Mouse (Mus musculus): ENCODE results near the gene C130026I21Rik. TPM values are rescaled to one million over a fixed set of nuclear protein-coding genes. Genes with fewer than 3 reads are reported as not detected.
"Not testable (repeated sequence)": the region's sequence is repeated elsewhere in the genome, so short reads cannot be mapped to it uniquely, and the experiment has no call there.

C130026I21Rik gene
- total RNA-seq, 2 experiments from 2014 or later, result 0.97 to 2.7 TPM

- DNase-seq, result not testable (repeated sequence)
These were observed 148.5 kb downstream of the C130026I21Rik start for GRCm38 (mm10) chr1:85121841-85122240.

- DNase-seq, result not testable (repeated sequence)
These were observed 152.0 kb downstream of the C130026I21Rik start for GRCm38 (mm10) chr1:85118341-85118740.

GRCm38 (mm10) chr1:85117537-85117936 lies 152.8 kb downstream of the C130026I21Rik start:
- DNase-seq, result not testable (repeated sequence)

- DNase-seq, result peak in 1 of 2 experiments; percentile 63
These were observed 155.5 kb downstream of the C130026I21Rik start for GRCm38 (mm10) chr1:85114666-85115402.

- not testable (repeated sequence) for DNase-seq
These were observed 156.3 kb downstream of the C130026I21Rik start for GRCm38 (mm10) chr1:85114078-85114477.

- not testable (repeated sequence) for DNase-seq
These were observed 157.5 kb downstream of the C130026I21Rik start for GRCm38 (mm10) chr1:85112889-85113288.

GRCm38 (mm10) chr1:85112266-85112665 lies 158.1 kb downstream of the C130026I21Rik start:
- DNase-seq, result not testable (repeated sequence)

GRCm38 (mm10) chr1:85111572-85111971 lies 158.8 kb downstream of the C130026I21Rik start:
- DNase-seq, result not testable (repeated sequence)

GRCm38 (mm10) chr1:85110876-85111275 lies 159.5 kb downstream of the C130026I21Rik start:
- not testable (repeated sequence) for DNase-seq

- DNase-seq, result not testable (repeated sequence)
These were observed 160.6 kb downstream of the C130026I21Rik start, which contains the start of gene A530032D15Rik for GRCm38 (mm10) chr1:85109753-85110152. A530032D15Rik (minus strand) TSS chr1:85109853.

GRCm38 (mm10) chr1:85106013-85106412 lies 164.4 kb downstream of the C130026I21Rik start:
- DNase-seq, result not testable (repeated sequence)

- not testable (repeated sequence) for DNase-seq
These were observed 165.0 kb downstream of the C130026I21Rik start for GRCm38 (mm10) chr1:85105336-85105735.

- DNase-seq, result not testable (repeated sequence)
These were observed 168.6 kb downstream of the C130026I21Rik start for GRCm38 (mm10) chr1:85101754-85102153.

GRCm38 (mm10) chr1:85099864-85100263 lies 170.5 kb downstream of the C130026I21Rik start, which contains the start of gene Gm10553:
Gm10553 (plus strand) TSS chr1:85100164.
- DNase-seq, result not testable (repeated sequence)

GRCm38 (mm10) chr1:85099081-85099480 lies 171.3 kb downstream of the C130026I21Rik start:
- DNase-seq, result not testable (repeated sequence)

- not testable (repeated sequence) for DNase-seq
These were observed 177.3 kb downstream of the C130026I21Rik start for GRCm38 (mm10) chr1:85093011-85093572.

- DNase-seq, result not testable (repeated sequence)
These were observed 178.2 kb downstream of the C130026I21Rik start for GRCm38 (mm10) chr1:85092169-85092568.

GRCm38 (mm10) chr1:85086211-85086610 lies 184.2 kb downstream of the C130026I21Rik start:
- DNase-seq, result not testable (repeated sequence)

GRCm38 (mm10) chr1:85084803-85085202 lies 185.6 kb downstream of the C130026I21Rik start:
- DNase-seq, result not testable (repeated sequence)

- not testable (repeated sequence) for DNase-seq
These were observed 197.3 kb downstream of the C130026I21Rik start for GRCm38 (mm10) chr1:85073099-85073498.

GRCm38 (mm10) chr1:85071690-85072089 lies 198.7 kb downstream of the C130026I21Rik start:
- not testable (repeated sequence) for DNase-seq

- not testable (repeated sequence) for DNase-seq
These were observed 234.6 kb downstream of the C130026I21Rik start for GRCm38 (mm10) chr1:85035801-85036200.

- DNase-seq, result not testable (repeated sequence)
These were observed 236.0 kb downstream of the C130026I21Rik start for GRCm38 (mm10) chr1:85034394-85034793.
